Mouse (Mus musculus) thymus, adult 2 months (tissue): ENCODE results near the gene Trim63.

ENCODE experiments used
- CTCF ChIP-seq: fragments of 200-500 bp; IDR thresholded peaks from 2 replicates; pipeline ENCODE4 v1.5.1; 2012; ENCODE audit warnings: mild to moderate bottlenecking, control low read depth, low read length, moderate library complexity, borderline replicate concordance; ENCODE audit not compliant: control insufficient read depth, poor library complexity, insufficient read depth; ENCODE audit errors: extremely low read depth
- POLR2A ChIP-seq: fragments of 200-500 bp; IDR thresholded peaks from 2 replicates; pipeline ENCODE4 v1.6.1; 2012; ENCODE audit warnings: mild to moderate bottlenecking, low read length, control low read depth, moderate library complexity; ENCODE audit not compliant: control insufficient read depth, poor library complexity, insufficient read depth; ENCODE audit errors: extremely low read depth

- TF ChIP-seq CTCF (no peak), POLR2A (no peak)
These were observed 18.4 kb upstream of the Trim63 start for GRCm38 (mm10) chr4:134296523-134296922.
